Mouse (Mus musculus): Measurements from ENCODE around the gene Dusp16. TPM values are rescaled to one million over a fixed set of nuclear protein-coding genes. Genes with fewer than 3 reads are reported as not detected.

The Dusp16 gene
- polyA plus RNA-seq, 1 experiment from 2014 or later = 14.2 TPM

- no peak for DNase-seq (ENCODE audit: low spot score)
- H3K9me3 ChIP-seq (replicated peaks) = no peaks in the 10 kb centered on the region
- peaks cover 83% of the 10 kb centered on the region for H3K36me3 ChIP-seq
- WGBS = 96% methylated on average over 6 of the region's 6 CpGs
- no peaks in the 10 kb centered on the region for H3K27me3 ChIP-seq (ENCODE audit: low read depth, poor library complexity, severe bottlenecking)
- H3K4me3 ChIP-seq = no peak overlapping the region
- H3K4me1 ChIP-seq = no peaks in the 10 kb centered on the region
- H3K27ac ChIP-seq (replicated peaks) = no peak overlapping the region
These were observed 70.6 kb downstream of the Dusp16 start for GRCm38 (mm10) chr6:134721729-134722269.

GRCm38 (mm10) chr6:134720150-134720549, 72.3 kb downstream of the Dusp16 start:
- no peaks in the 10 kb centered on the region for H3K9me3 ChIP-seq (replicated peaks)
- 92% methylated on average over 5 of the region's 5 CpGs for WGBS
- no peaks in the 10 kb centered on the region for H3K4me1 ChIP-seq
- no peak overlapping the region for H3K4me3 ChIP-seq
- no peak for DNase-seq (ENCODE audit: low spot score)
- no peak overlapping the region for H3K27ac ChIP-seq (replicated peaks)
- H3K36me3 ChIP-seq = peaks cover 92% of the 10 kb centered on the region
- H3K27me3 ChIP-seq (ENCODE audit: low read depth, poor library complexity, severe bottlenecking) = no peaks in the 10 kb centered on the region

- no peak overlapping the region for H3K4me3 ChIP-seq
- peaks cover 88% of the 10 kb centered on the region for H3K36me3 ChIP-seq
These were observed 73.3 kb downstream of the Dusp16 start for GRCm38 (mm10) chr6:134719156-134719555.

GRCm38 (mm10) chr6:134718668-134719065, 73.8 kb downstream of the Dusp16 start:
- H3K4me3 ChIP-seq = no peak overlapping the region
- H3K27ac ChIP-seq (replicated peaks) = no peak overlapping the region
- no peaks in the 10 kb centered on the region for H3K9me3 ChIP-seq (replicated peaks)
- H3K36me3 ChIP-seq = peaks cover 83% of the 10 kb centered on the region
- H3K27me3 ChIP-seq (ENCODE audit: low read depth, poor library complexity, severe bottlenecking) = no peaks in the 10 kb centered on the region
- no peaks in the 10 kb centered on the region for H3K4me1 ChIP-seq
- no peak for DNase-seq (ENCODE audit: low spot score)
- 93% methylated on average over 11 of the region's 11 CpGs for WGBS

More at GRCm38 (mm10) chr6:134719156-134719555, 73.3 kb downstream of the Dusp16 start:
- Histone ChIP-seq H3K9me3 (replicated peaks) (no peaks in the 10 kb centered on the region), H3K4me1 (no peaks in the 10 kb centered on the region), H3K27ac (replicated peaks) (no peak overlapping the region), H3K27me3 (ENCODE audit: low read depth, poor library complexity, severe bottlenecking) (no peaks in the 10 kb centered on the region)
- DNase-seq (ENCODE audit: low spot score) = no peak
- WGBS = 87% methylated on average over 5 of the region's 5 CpGs

- Histone ChIP-seq H3K4me3 (no peak overlapping the region), H3K27me3 (ENCODE audit: low read depth, poor library complexity, severe bottlenecking) (no peaks in the 10 kb centered on the region), H3K4me1 (no peaks in the 10 kb centered on the region), H3K9me3 (replicated peaks) (no peaks in the 10 kb centered on the region), H3K27ac (replicated peaks) (no peak overlapping the region), H3K36me3 (peaks cover 78% of the 10 kb centered on the region)
- WGBS = 94% methylated on average over 20 of the region's 20 CpGs
- DNase-seq (ENCODE audit: low spot score) = no peak
These were observed 74.3 kb downstream of the Dusp16 start for GRCm38 (mm10) chr6:134717886-134718667.

GRCm38 (mm10) chr6:134716168-134716587, 76.2 kb downstream of the Dusp16 start:
- no peak overlapping the region for H3K27ac ChIP-seq (replicated peaks)
- H3K36me3 ChIP-seq = peaks cover 69% of the 10 kb centered on the region
- WGBS = 92% methylated on average over 6 of the region's 6 CpGs

GRCm38 (mm10) chr6:134713897-134714296, 78.5 kb downstream of the Dusp16 start:
- no peaks in the 10 kb centered on the region for H3K4me1 ChIP-seq
- DNase-seq (ENCODE audit: low spot score) = no peak
- H3K27ac ChIP-seq (replicated peaks) = no peak overlapping the region
- WGBS = 63% methylated on average over 1 of the region's 1 CpGs
- no peaks in the 10 kb centered on the region for H3K9me3 ChIP-seq (replicated peaks)
- no peak overlapping the region for H3K4me3 ChIP-seq
- H3K36me3 ChIP-seq = peaks cover 54% of the 10 kb centered on the region
- H3K27me3 ChIP-seq (ENCODE audit: low read depth, poor library complexity, severe bottlenecking) = no peaks in the 10 kb centered on the region

More at GRCm38 (mm10) chr6:134716168-134716587, 76.2 kb downstream of the Dusp16 start:
- no peaks in the 10 kb centered on the region for H3K4me1 ChIP-seq
- no peaks in the 10 kb centered on the region for H3K9me3 ChIP-seq (replicated peaks)
- H3K4me3 ChIP-seq = no peak overlapping the region
- no peaks in the 10 kb centered on the region for H3K27me3 ChIP-seq (ENCODE audit: low read depth, poor library complexity, severe bottlenecking)
- no peak for DNase-seq (ENCODE audit: low spot score)

- Histone ChIP-seq H3K27me3 (ENCODE audit: low read depth, poor library complexity, severe bottlenecking) (no peaks in the 10 kb centered on the region), H3K36me3 (peaks cover 48% of the 10 kb centered on the region), H3K27ac (replicated peaks) (no peak overlapping the region), H3K4me3 (no peak overlapping the region), H3K4me1 (no peaks in the 10 kb centered on the region), H3K9me3 (replicated peaks) (no peaks in the 10 kb centered on the region)
- DNase-seq (ENCODE audit: low spot score) = no peak
- 39% methylated on average over 3 of the region's 3 CpGs for WGBS
These were observed 79.1 kb downstream of the Dusp16 start for GRCm38 (mm10) chr6:134713321-134713720.

GRCm38 (mm10) chr6:134710020-134710419, 82.4 kb downstream of the Dusp16 start:
- Histone ChIP-seq H3K27ac (replicated peaks) (no peak overlapping the region), H3K4me1 (no peaks in the 10 kb centered on the region), H3K36me3 (peaks cover 17% of the 10 kb centered on the region), H3K9me3 (replicated peaks) (no peaks in the 10 kb centered on the region), H3K4me3 (no peak overlapping the region), H3K27me3 (ENCODE audit: low read depth, poor library complexity, severe bottlenecking) (no peaks in the 10 kb centered on the region)
- DNase-seq (ENCODE audit: low spot score) = no peak
- WGBS = 93% methylated on average over 15 of the region's 15 CpGs

GRCm38 (mm10) chr6:134706467-134706866, 86.0 kb downstream of the Dusp16 start:
- no peak overlapping the region for H3K4me3 ChIP-seq
- WGBS = 92% methylated on average over 4 of the region's 4 CpGs
- no peak for DNase-seq (ENCODE audit: low spot score)
- H3K9me3 ChIP-seq (replicated peaks) = no peaks in the 10 kb centered on the region
- no peaks in the 10 kb centered on the region for H3K27me3 ChIP-seq (ENCODE audit: low read depth, poor library complexity, severe bottlenecking)
- peaks cover 10% of the 10 kb centered on the region for H3K36me3 ChIP-seq
- H3K4me1 ChIP-seq = no peaks in the 10 kb centered on the region
- H3K27ac ChIP-seq (replicated peaks) = no peak overlapping the region

GRCm38 (mm10) chr6:134703053-134703690, 89.3 kb downstream of the Dusp16 start:
- H3K27ac ChIP-seq (replicated peaks) = no peak overlapping the region
- H3K4me3 ChIP-seq = no peak overlapping the region
- H3K4me1 ChIP-seq = no peaks in the 10 kb centered on the region
- no peaks in the 10 kb centered on the region for H3K27me3 ChIP-seq (ENCODE audit: low read depth, poor library complexity, severe bottlenecking)
- WGBS = 89% methylated on average over 4 of the region's 4 CpGs
- no peaks in the 10 kb centered on the region for H3K9me3 ChIP-seq (replicated peaks)
- no peak for DNase-seq (ENCODE audit: low spot score)
- 0 out of 2 replicates have a peak, but pooled peaks cover 2% of the 10 kb centered on the region for H3K36me3 ChIP-seq

- H3K36me3 ChIP-seq = no peaks in the 10 kb centered on the region
- H3K27me3 ChIP-seq (ENCODE audit: low read depth, poor library complexity, severe bottlenecking) = no peaks in the 10 kb centered on the region
- DNase-seq (ENCODE audit: low spot score) = no peak
- H3K27ac ChIP-seq (replicated peaks) = no peak overlapping the region
- H3K9me3 ChIP-seq (replicated peaks) = no peaks in the 10 kb centered on the region
- 96% methylated on average over 7 of the region's 7 CpGs for WGBS
- no peaks in the 10 kb centered on the region for H3K4me1 ChIP-seq
- H3K4me3 ChIP-seq = no peak overlapping the region
These were observed 90.2 kb downstream of the Dusp16 start for GRCm38 (mm10) chr6:134702184-134702583.

GRCm38 (mm10) chr6:134701211-134701602, 91.2 kb downstream of the Dusp16 start:
- Histone ChIP-seq H3K27ac (replicated peaks) (no peak overlapping the region), H3K27me3 (ENCODE audit: low read depth, poor library complexity, severe bottlenecking) (no peaks in the 10 kb centered on the region), H3K9me3 (replicated peaks) (no peaks in the 10 kb centered on the region), H3K4me3 (no peak overlapping the region), H3K4me1 (no peaks in the 10 kb centered on the region), H3K36me3 (no peaks in the 10 kb centered on the region)
- 92% methylated on average over 6 of the region's 6 CpGs for WGBS
- no peak for DNase-seq (ENCODE audit: low spot score)

Data from midbrain, embryonic 10.5 days (tissue).